Mouse (Mus musculus): ENCODE measurements around the gene Irgc1. TPM values are rescaled to one million over a fixed set of nuclear protein-coding genes. Genes with fewer than 3 reads are reported as not detected.

The Irgc1 gene
- 2.0 and 2.1 TPM in 2 replicates for total RNA-seq (2023)

GRCm38 (mm10) chr7:24451855-24452311 is at the start of gene Irgc1:
Gene Irgc1, minus strand, starts transcription at chr7:24452297.

GRCm38 (mm10) chr7:24481474-24482207 is 29.5 kb upstream of the Irgc1 start, which contains the start of gene Cadm4:
Gene Cadm4, plus strand, starts transcription at chr7:24482023.

GRCm38 (mm10) chr7:24462388-24463319 is 10.6 kb upstream of the Irgc1 start, which contains the start of gene Plaur:
Gene Plaur, plus strand, starts transcription at chr7:24462484.

GRCm38 (mm10) chr7:24399256-24400081 is 52.6 kb downstream of the Irgc1 start, which contains the start of gene Smg9:
Gene Smg9, plus strand, starts transcription at chr7:24399619.

Other genes with a start within 250 kb of the Irgc1 start
- gene Zfp111, start 240.9 kb downstream of the Irgc1 start, total RNA-seq (2023), result 1.8 and 2.9 TPM in 2 replicates
- 0.39 and 1.1 TPM in 2 replicates for gene Zfp109, start 214.7 kb downstream of the Irgc1 start, total RNA-seq (2023)
- gene Zfp108, start 197.5 kb downstream of the Irgc1 start, total RNA-seq (2023), result not detected in 2 replicates
- 0.19 TPM in 1 of 2 replicates, not detected in the other for gene Zfp93, start 181.9 kb downstream of the Irgc1 start, total RNA-seq (2023)
- gene Zfp61, start 151.1 kb downstream of the Irgc1 start, total RNA-seq (2023), result 1.2 and 1.4 TPM in 2 replicates
- not detected in 2 replicates for gene Zfp94, start 135.6 kb downstream of the Irgc1 start, total RNA-seq (2023)
- gene Tescl, start 118.4 kb downstream of the Irgc1 start, total RNA-seq (2023), result not detected in 2 replicates
- gene Lypd5, start 103.1 kb downstream of the Irgc1 start, total RNA-seq (2023), result not detected in 2 replicates
- 18.0 and 26.6 TPM in 2 replicates for gene Kcnn4, start 82.0 kb downstream of the Irgc1 start, total RNA-seq (2023)
- gene Smg9, start 52.7 kb downstream of the Irgc1 start, total RNA-seq (2023), result 55.2 and 65.2 TPM in 2 replicates
- gene Plaur, start 10.2 kb upstream of the Irgc1 start, total RNA-seq (2023), result 1,192 and 1,464 TPM in 2 replicates
- gene Cadm4, start 29.7 kb upstream of the Irgc1 start, total RNA-seq (2023), result 0.29 TPM in 1 of 2 replicates, not detected in the other
- 0.41 TPM in 1 of 2 replicates, not detected in the other for gene Zfp428, start 54.7 kb upstream of the Irgc1 start, total RNA-seq (2023)
- not detected in 2 replicates for gene AC161166.1, start 60.2 kb upstream of the Irgc1 start, total RNA-seq (2023)
- gene Irgq, start 78.4 kb upstream of the Irgc1 start, total RNA-seq (2023), result 4.4 and 6.3 TPM in 2 replicates
- not detected in 2 replicates for gene Pinlyp, start 93.8 kb upstream of the Irgc1 start, total RNA-seq (2023)
- 29.1 and 35.1 TPM in 2 replicates for gene Xrcc1, start 94.0 kb upstream of the Irgc1 start, total RNA-seq (2023)
- gene Ethe1, start 135.2 kb upstream of the Irgc1 start, total RNA-seq (2023), result 57.3 and 69.3 TPM in 2 replicates
- gene Zfp575, start 135.3 kb upstream of the Irgc1 start, total RNA-seq (2023), result 0.14 and 0.22 TPM in 2 replicates
- gene Phldb3, start 158.5 kb upstream of the Irgc1 start, total RNA-seq (2023), result 5.0 and 6.5 TPM in 2 replicates
- not detected in 2 replicates for gene Lypd3, start 184.3 kb upstream of the Irgc1 start, total RNA-seq (2023)
- gene Tex101, start 224.4 kb upstream of the Irgc1 start, total RNA-seq (2023), result not detected in 2 replicates

All from neutrophil, adult 65 days (primary cell).